Mouse (Mus musculus): Measurements from ENCODE around the gene Adamtsl5. TPM values are rescaled to one million over a fixed set of nuclear protein-coding genes. Genes with fewer than 3 reads are reported as not detected.

Adamtsl5 gene
- polyA plus RNA-seq, 1 experiment = 10.8 TPM

- Histone ChIP-seq H3K4me1 (ENCODE audit: control insufficient read depth, insufficient read depth, low read length) (peaks cover 5% of the 10 kb centered on the region), H3K4me3 (replicated peaks; ENCODE audit: insufficient read depth, low read depth, low read length) (no peak overlapping the region), H3K27me3 (ENCODE audit: control insufficient read depth, insufficient read depth, low read length) (no peaks in the 10 kb centered on the region), H3K27ac (ENCODE audit: insufficient read depth, low read length) (no peak overlapping the region)
- DNase-seq = no peak
- WGBS = 81% methylated on average over 21 of the region's 21 CpGs
- TF ChIP-seq CTCF (IDR thresholded peaks at IDR 0.05; ENCODE audit: borderline replicate concordance, insufficient read depth, low read depth, low read length) = no peak
- TF ChIP-seq POLR2A (IDR thresholded peaks at IDR 0.05; ENCODE audit: borderline replicate concordance, insufficient read depth, low read length) = no peak
Observed at GRCm38 (mm10) chr10:80325045-80325444, 23.2 kb downstream of the Adamtsl5 start.

GRCm38 (mm10) chr10:80324120-80325037, 23.8 kb downstream of the Adamtsl5 start:
- no peak for TF ChIP-seq POLR2A (IDR thresholded peaks at IDR 0.05; ENCODE audit: borderline replicate concordance, insufficient read depth, low read length)
- TF ChIP-seq CTCF (IDR thresholded peaks at IDR 0.05; ENCODE audit: borderline replicate concordance, insufficient read depth, low read depth, low read length) = no peak
- 67% methylated on average over 17 of the region's 17 CpGs for WGBS
- H3K4me1 ChIP-seq (ENCODE audit: control insufficient read depth, insufficient read depth, low read length) = peaks cover 8% of the 10 kb centered on the region
- DNase-seq = no peak
- peak overlapping the region; percentile 74 for H3K4me3 ChIP-seq (replicated peaks; ENCODE audit: insufficient read depth, low read depth, low read length)
- no peak overlapping the region for H3K27ac ChIP-seq (ENCODE audit: insufficient read depth, low read length)
- H3K27me3 ChIP-seq (ENCODE audit: control insufficient read depth, insufficient read depth, low read length) = no peaks in the 10 kb centered on the region

GRCm38 (mm10) chr10:80323261-80324119, 24.7 kb downstream of the Adamtsl5 start:
- peaks cover 8% of the 10 kb centered on the region for H3K4me1 ChIP-seq (ENCODE audit: control insufficient read depth, insufficient read depth, low read length)
- no peaks in the 10 kb centered on the region for H3K27me3 ChIP-seq (ENCODE audit: control insufficient read depth, insufficient read depth, low read length)
- H3K4me3 ChIP-seq (replicated peaks; ENCODE audit: insufficient read depth, low read depth, low read length) = peak overlapping the region; percentile 74
- 2% methylated on average over 46 of the region's 46 CpGs for WGBS
- peak overlapping the region; percentile 34; the same call in 1 of the 2 replicates for H3K27ac ChIP-seq (ENCODE audit: insufficient read depth, low read length)
- TF ChIP-seq POLR2A (IDR thresholded peaks at IDR 0.05; ENCODE audit: borderline replicate concordance, insufficient read depth, low read length) = 0 out of 2 replicates have a peak, but pooled peaks have one; percentile 27
- TF ChIP-seq CTCF (IDR thresholded peaks at IDR 0.05; ENCODE audit: borderline replicate concordance, insufficient read depth, low read depth, low read length) = no peak
- peak; percentile 71 to 74 for DNase-seq

- Histone ChIP-seq H3K27ac (ENCODE audit: insufficient read depth, low read length) (0 out of 2 replicates have a peak overlapping the region, but pooled peaks have one; percentile 2), H3K4me1 (ENCODE audit: control insufficient read depth, insufficient read depth, low read length) (peaks cover 10% of the 10 kb centered on the region), H3K4me3 (replicated peaks; ENCODE audit: insufficient read depth, low read depth, low read length) (peak overlapping the region; percentile 74), H3K27me3 (ENCODE audit: control insufficient read depth, insufficient read depth, low read length) (no peaks in the 10 kb centered on the region)
- DNase-seq = no peak
- 3% methylated on average over 28 of the region's 28 CpGs for WGBS
- TF ChIP-seq CTCF (IDR thresholded peaks at IDR 0.05; ENCODE audit: borderline replicate concordance, insufficient read depth, low read depth, low read length) = no peak
- TF ChIP-seq POLR2A (IDR thresholded peaks at IDR 0.05; ENCODE audit: borderline replicate concordance, insufficient read depth, low read length) = no peak
Observed at GRCm38 (mm10) chr10:80322811-80323211, 25.4 kb downstream of the Adamtsl5 start.

GRCm38 (mm10) chr10:80321670-80322581, 26.3 kb downstream of the Adamtsl5 start:
- Histone ChIP-seq H3K4me3 (replicated peaks; ENCODE audit: insufficient read depth, low read depth, low read length) (no peak overlapping the region), H3K27ac (ENCODE audit: insufficient read depth, low read length) (no peak overlapping the region), H3K4me1 (ENCODE audit: control insufficient read depth, insufficient read depth, low read length) (peaks cover 17% of the 10 kb centered on the region), H3K27me3 (ENCODE audit: control insufficient read depth, insufficient read depth, low read length) (no peaks in the 10 kb centered on the region)
- WGBS = 81% methylated on average over 21 of the region's 21 CpGs
- TF ChIP-seq CTCF (IDR thresholded peaks at IDR 0.05; ENCODE audit: borderline replicate concordance, insufficient read depth, low read depth, low read length) = no peak
- no peak for TF ChIP-seq POLR2A (IDR thresholded peaks at IDR 0.05; ENCODE audit: borderline replicate concordance, insufficient read depth, low read length)
- DNase-seq = no peak

- 58% methylated on average over 6 of the region's 6 CpGs for WGBS
- Histone ChIP-seq H3K27me3 (ENCODE audit: control insufficient read depth, insufficient read depth, low read length) (no peaks in the 10 kb centered on the region), H3K4me1 (ENCODE audit: control insufficient read depth, insufficient read depth, low read length) (peaks cover 25% of the 10 kb centered on the region), H3K27ac (ENCODE audit: insufficient read depth, low read length) (no peak overlapping the region), H3K4me3 (replicated peaks; ENCODE audit: insufficient read depth, low read depth, low read length) (no peak overlapping the region)
- TF ChIP-seq POLR2A (IDR thresholded peaks at IDR 0.05; ENCODE audit: borderline replicate concordance, insufficient read depth, low read length) (no peak), CTCF (IDR thresholded peaks at IDR 0.05; ENCODE audit: borderline replicate concordance, insufficient read depth, low read depth, low read length) (no peak)
- DNase-seq = no peak
Observed at GRCm38 (mm10) chr10:80321014-80321669, 27.1 kb downstream of the Adamtsl5 start.
